Mouse (Mus musculus): Measurements from ENCODE around the gene Lypd6b.

Lypd6b gene

GRCm38 (mm10) chr2:49770440-49770839, 17.0 kb upstream of the Lypd6b start:
- DNase-seq (ENCODE audit: low spot score in 2 of 2): no peak

GRCm38 (mm10) chr2:49771172-49771571, 16.3 kb upstream of the Lypd6b start:
- no peak for DNase-seq (ENCODE audit: low spot score in 2 of 2)

- DNase-seq (ENCODE audit: low spot score in 2 of 2): peak in 1 of 2 experiments; percentile 55
Observed at GRCm38 (mm10) chr2:49773194-49773931, 14.1 kb upstream of the Lypd6b start.

DNA sequence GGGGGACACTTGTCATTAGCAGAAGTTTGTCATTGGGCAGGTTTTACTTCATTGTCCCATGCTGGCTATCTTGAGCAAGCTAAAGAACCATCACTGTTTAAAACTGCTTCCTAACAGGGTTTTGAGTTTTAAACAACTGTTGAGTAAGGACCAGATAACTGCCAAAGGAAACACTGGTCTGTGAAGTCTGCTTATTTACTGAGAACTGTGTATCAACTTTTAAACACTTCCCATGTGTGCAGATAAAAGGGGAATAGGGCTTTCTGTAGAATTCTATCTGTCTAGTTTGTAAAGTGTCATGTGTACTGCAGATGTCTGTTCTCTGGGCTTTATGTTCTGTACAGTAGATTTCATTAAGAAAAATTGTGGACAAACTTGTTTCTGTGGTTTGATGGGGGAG, 13.3 kb upstream of the Lypd6b start:
- DNase-seq (ENCODE audit: low spot score in 2 of 2): no peak

- DNase-seq (ENCODE audit: low spot score in 2 of 2): no peak
Observed at GRCm38 (mm10) chr2:49775187-49775586, 12.3 kb upstream of the Lypd6b start.

DNA sequence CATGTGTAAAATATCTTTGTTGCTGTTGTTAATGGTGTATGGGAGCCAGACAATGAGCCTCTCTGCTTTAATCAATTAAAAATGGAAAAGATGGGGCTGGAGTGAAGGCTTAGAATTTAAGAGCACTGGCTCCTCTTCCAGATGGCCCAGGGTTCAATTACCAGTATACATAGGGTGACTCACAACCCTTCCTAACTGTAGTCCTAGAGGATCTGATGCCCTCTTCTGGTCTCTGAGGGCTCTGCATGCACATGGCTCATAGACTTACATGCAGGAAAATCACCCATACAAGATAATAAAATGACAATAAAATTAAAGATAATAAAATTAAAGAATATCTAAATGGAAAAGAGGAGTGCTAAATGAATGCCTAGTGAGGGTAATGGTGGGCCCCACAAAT, 11.8 kb upstream of the Lypd6b start:
- peak in 1 of 2 experiments; percentile 56 for DNase-seq (ENCODE audit: low spot score in 2 of 2)

GRCm38 (mm10) chr2:49776407-49776806, 11.1 kb upstream of the Lypd6b start:
- DNase-seq (ENCODE audit: low spot score in 2 of 2): no peak

DNA sequence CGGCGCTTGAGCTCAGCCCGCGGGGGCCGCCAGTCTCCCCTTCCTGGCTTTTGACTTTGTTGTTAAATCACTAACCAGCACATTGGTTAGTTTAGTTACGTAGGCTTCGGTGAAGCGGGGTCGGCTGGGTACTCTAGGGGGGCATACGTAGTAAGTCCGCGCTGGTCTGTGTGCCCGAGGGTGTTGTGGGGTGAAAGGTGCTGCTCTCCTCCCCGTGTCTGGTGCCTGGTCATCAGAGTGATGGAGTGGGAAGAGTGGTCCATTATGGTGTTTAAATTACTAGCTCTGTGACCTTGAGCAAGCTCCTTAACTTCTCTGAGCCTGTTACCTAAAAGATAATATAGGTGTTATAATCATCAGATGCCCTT, 547 bp downstream of the Lypd6b start:
- DNase-seq (ENCODE audit: low spot score in 2 of 2): no peak

DNA sequence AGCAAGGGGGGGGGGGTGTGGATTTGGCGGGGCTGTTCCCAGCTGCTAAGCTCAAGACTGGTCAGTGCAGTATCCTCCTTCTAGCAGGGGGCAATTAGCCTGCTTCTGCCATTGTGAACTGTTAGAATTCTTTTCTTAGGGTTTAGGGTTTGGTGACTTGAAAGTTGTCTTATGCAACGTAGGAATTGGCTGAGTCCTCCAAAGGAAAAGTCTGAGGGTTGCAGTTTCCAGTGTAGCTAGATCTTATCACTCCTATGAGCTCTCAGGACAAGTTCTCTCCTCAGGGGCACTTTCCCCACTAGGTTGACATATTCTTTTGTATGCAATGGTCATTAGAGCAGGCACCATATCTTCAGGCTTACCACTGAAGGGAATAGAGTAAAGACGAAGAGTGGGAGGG, 1.2 kb downstream of the Lypd6b start:
- DNase-seq (ENCODE audit: low spot score in 2 of 2): no peak

DNA sequence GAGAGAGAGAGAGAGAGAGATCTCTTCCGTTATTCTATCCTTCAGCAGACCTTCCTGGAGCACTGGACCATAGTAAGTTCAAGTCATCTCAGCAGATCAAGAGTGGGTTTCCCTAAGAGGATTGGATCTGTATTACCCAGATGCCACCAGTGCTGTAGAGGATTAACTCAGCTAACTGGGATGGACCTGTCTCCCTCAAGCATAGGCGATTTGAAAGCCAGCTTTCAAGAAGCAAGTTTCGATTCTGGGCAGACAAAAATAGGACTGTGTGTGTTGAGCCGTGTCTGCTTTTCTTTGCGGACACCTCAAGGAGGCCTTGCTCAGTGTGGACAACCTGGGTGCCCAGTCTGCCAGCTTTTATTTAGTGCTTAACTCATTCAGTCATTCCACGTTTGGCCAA, 1.6 kb downstream of the Lypd6b start:
- DNase-seq (ENCODE audit: low spot score in 2 of 2): no peak

DNA sequence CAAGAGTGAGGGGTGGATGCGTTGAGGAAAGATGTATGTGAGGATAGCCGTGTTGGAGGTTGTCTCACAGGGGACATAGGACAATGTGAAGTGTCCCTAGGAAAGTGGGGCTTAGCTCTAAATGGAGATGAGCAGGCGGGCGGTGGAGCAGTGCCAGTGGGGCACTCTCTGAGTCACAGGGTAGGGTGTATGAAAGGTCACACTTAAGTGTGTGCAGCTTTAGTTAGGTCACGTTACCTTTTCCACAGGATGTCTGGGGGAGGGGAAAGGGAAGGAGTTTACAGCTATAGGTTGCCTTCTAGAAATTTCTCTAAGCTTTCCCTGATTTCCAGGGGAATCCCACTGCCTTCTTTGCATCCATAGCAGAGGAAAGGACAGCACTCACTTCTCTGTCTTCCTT, 2.0 kb downstream of the Lypd6b start:
- no peak for DNase-seq (ENCODE audit: low spot score in 2 of 2)

GRCm38 (mm10) chr2:49797444-49798143, 10.1 kb downstream of the Lypd6b start:
- DNase-seq (ENCODE audit: low spot score in 2 of 2): no peak

GRCm38 (mm10) chr2:49804448-49804847, 17.0 kb downstream of the Lypd6b start:
- DNase-seq (ENCODE audit: low spot score in 2 of 2): no peak

DNA sequence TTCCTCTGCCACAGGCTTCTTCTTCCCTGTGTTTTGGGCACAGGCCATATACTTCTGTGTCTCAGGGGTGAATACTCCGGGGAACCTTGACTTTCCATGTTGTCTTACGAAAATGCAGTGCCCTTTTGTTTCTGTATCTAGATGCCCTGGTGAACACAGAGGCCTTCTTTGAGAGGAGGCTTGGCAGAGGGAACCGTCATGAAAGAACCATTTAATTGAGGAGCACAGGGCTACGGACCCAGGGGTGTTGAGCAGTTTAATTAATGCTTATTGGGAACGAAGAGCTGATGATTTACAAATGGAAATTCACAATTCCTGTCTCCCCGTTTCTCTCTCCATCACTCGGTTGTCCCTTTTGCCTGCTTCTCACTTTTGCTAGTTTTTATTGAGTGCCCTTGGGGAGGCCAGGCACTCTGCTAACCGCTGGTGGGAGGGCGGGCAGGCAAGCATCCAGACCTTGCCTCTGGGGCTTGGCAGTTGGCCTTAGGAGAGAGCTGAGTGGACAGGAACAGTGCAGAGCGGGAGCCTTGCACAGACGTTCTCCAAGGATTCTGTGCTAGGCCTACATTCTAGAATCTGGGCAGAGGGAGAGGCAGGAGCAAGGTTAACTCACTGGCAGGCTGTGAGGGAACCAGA, 18.4 kb downstream of the Lypd6b start:
- no peak for DNase-seq (ENCODE audit: low spot score in 2 of 2)

DNA sequence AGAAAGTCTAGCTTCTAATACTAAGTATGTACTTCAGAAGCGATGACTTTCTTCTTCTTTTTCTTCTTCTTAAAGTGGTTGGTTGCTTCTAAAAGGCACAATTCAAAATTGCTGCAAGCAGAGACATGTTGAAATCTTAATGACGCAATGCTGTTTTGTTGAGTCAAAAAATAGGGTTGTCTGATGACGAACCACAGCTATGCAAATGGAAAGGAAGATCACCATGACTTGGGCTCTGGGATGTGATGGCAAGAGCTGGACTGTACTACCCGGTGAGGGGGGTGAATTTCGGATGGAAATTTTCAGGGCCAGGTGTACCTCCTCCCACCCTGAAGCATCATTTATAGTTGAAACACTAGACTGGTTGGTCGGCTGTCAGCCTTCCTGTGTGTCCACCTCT, 22.0 kb downstream of the Lypd6b start:
- no peak for DNase-seq (ENCODE audit: low spot score in 2 of 2)

DNA sequence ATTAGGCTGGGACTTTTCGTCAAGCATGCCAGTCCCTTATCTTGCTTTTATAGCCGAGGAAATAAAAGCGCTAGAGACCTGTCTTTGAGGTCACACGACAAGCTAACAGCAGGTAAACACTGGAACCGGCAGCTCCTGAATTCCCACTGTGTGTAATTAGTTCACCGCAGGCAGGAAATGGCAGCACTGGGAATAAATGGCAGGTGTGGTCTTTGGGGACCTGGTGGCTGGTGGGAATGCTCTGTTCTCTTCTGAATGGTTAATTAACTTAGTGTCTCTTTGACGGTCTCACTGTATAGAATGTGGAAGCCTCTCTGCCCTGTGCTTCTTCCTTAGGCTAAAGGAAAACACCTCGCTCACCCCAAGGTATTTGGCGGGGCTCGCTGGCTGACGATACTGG, 23.9 kb downstream of the Lypd6b start:
- no peak for DNase-seq (ENCODE audit: low spot score in 2 of 2)

DNA sequence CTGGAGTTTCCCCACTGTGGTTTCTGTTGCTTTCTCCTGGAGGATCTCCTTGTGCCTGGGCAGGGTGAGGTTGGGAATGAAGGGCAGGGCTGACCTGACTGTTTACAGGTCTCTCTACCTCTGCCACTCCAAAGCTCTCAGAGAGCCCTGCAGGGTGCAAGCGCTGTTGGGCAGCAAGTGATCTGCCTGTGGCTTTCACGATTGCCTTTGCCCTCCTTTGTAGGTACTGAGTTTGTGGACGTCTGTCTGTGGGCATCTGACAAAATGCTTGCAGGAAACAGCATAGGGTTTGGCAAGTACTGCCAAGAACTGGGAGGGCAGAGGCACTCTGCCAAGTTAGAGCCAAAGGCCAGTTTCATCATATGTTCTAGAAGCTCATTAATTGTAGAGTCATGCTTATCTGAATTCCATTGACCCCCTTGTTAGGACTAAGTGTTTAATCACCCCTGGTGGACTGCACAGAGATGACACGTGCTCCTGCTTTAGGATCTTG, 24.4 kb downstream of the Lypd6b start:
- no peak for DNase-seq (ENCODE audit: low spot score in 2 of 2)

DNA sequence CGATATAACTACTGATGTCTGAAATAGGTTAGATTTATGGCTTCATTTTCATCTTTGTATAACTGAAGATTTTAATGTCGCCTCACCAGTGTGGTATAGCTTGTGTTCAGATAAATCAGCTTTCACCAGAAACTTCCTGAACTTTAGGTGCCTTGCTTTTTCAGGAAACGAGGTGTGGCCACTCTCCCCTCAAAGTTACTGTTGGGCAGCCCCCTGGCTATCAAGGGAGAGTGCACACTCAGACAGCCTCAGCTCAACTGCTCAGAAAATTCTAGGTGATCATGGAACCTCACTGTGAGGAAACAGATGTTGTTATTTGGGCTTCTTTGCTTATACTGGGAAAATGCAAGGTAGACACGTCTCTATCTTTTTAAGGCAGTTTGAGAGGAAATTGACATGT, 25.7 kb downstream of the Lypd6b start:
- no peak for DNase-seq (ENCODE audit: low spot score in 2 of 2)

GRCm38 (mm10) chr2:49814011-49814410, 26.5 kb downstream of the Lypd6b start:
- DNase-seq (ENCODE audit: low spot score in 2 of 2): no peak

DNA sequence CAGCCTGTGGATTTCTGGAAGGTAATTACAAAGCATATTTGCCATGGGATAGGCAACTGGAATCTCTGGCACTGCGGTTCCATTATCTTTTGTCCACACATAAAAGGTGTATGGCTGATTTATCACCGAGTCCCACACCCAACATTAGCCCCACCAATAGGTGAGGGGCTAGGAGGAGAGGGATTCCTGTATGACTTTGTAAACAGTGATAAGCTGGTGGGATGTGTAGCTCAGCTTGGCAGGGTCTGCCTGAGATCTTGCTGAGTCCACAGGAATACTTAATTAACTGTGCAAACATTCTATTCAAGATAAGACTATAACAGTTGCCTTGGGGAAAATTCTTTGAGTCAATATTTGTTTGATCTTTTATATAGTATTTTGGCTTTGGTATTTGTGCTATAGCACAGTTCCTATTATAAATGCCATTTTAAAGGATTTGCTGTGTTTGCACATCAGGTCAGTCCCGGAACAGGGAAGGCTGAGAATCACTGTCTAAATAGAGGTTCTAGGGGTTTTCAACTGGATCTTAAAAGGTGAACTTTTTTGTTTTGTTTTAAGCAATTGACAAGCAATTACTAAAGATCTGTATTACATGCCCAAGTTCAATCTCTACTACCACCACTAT, 28.3 kb downstream of the Lypd6b start:
- no peak for DNase-seq (ENCODE audit: low spot score in 2 of 2)

DNA sequence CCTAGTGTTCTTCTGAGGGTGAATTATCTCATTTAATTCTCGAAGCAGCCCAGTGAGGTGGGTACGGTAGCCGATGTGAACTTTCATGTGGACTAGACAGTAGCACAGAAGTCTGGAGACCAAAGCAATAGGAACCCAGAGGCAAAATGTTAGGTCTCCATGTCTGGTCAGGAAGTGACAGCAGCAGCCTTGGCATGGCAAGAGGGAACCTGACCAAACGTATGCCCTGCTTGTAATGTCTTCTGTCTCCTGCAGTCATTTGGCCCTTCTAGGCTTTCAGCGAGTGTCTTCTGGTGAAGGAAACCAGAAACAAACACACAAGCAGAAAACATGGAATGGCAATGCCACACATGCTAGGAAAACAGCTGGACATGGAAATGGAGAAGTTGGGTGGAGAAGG, 29.1 kb downstream of the Lypd6b start:
- DNase-seq (ENCODE audit: low spot score in 2 of 2): no peak

GRCm38 (mm10) chr2:49817151-49817550, 29.7 kb downstream of the Lypd6b start:
- DNase-seq (ENCODE audit: low spot score in 2 of 2): no peak
